Mouse (Mus musculus): ENCODE measurements at regions not wholly inside any gene's neighbourhood (a gene's known extent, or its start where the extent isn't known, plus 50 kb on each side); places are given as distances from the start of the nearest gene placed in this dataset.

DNA sequence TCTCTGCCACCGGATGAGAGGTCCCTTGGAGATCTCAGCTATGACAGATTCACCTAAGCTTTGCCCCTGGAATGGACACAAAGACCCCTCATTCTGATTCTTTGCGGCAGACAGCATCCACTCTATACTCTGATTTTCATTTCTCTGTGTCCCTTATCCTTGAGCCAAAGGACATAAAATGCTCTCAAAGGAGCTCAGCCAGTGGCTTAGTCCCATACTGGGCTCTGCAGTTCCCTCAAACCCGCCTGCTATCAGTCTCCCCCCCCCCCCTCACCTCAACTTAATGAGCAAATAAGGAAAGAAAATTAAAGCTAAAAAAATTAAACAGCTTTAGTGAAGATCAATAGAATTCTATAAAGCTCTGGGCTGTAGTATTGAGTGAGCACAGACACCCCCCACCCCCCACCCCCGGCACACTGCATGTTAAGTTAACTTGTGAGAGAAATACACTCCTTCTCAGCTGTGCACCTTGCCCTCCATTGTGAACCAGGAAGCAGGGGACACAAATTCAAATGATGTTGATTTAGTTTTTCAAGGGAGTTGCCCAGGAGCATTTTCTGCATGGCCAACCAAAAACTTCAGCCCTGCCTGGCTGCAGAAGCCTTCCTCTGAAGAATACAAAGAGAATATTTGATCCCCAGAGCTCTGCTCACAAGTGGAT lies 452.9 kb downstream of the Bnc2 start:
- TF ChIP-seq CTCF (IDR thresholded peaks at IDR 0.05; ENCODE audit: borderline replicate concordance, control insufficient read depth, extremely low read depth, insufficient read depth, low read length, poor library complexity), result no peak
- TF ChIP-seq POLR2A (IDR thresholded peaks at IDR 0.05; ENCODE audit: control insufficient read depth, extremely low read depth, insufficient read depth, low read length, poor library complexity), result no peak

All from thymus, adult 2 months (tissue).